Mouse (Mus musculus) ovary, postnatal 10 days (tissue): ENCODE results near the gene Agmo.

ENCODE experiments used
- DNase-seq: peaks from one replicate; pipeline ENCODE4 v3.0.0; 2022; ENCODE audit warnings: low spot score

Agmo gene

GRCm38 (mm10) chr12:37241566-37242021 lies at the start of gene Agmo:
Agmo (plus strand) TSS chr12:37241641.
- no peak for DNase-seq

- no peak for DNase-seq
Measured at GRCm38 (mm10) chr12:37231119-37231518, 10.3 kb upstream of the Agmo start.

- DNase-seq = no peak
Measured at GRCm38 (mm10) chr12:37240975-37241565, 371 bp upstream of the Agmo start.

- no peak for DNase-seq
Measured at GRCm38 (mm10) chr12:37242484-37242883, 1.0 kb downstream of the Agmo start.

- no peak for DNase-seq
Measured at GRCm38 (mm10) chr12:37244876-37245275, 3.4 kb downstream of the Agmo start.

- no peak for DNase-seq
Measured at GRCm38 (mm10) chr12:37251688-37252087, 10.2 kb downstream of the Agmo start.

- no peak for DNase-seq
Measured at GRCm38 (mm10) chr12:37257099-37257498, 15.7 kb downstream of the Agmo start.

GRCm38 (mm10) chr12:37259771-37260528 lies 18.5 kb downstream of the Agmo start:
- no peak for DNase-seq

- no peak for DNase-seq
Measured at GRCm38 (mm10) chr12:37263685-37264084, 22.2 kb downstream of the Agmo start.

- DNase-seq = no peak
Measured at GRCm38 (mm10) chr12:37268636-37269152, 27.3 kb downstream of the Agmo start.

GRCm38 (mm10) chr12:37272660-37273059 lies 31.2 kb downstream of the Agmo start:
- DNase-seq = no peak

GRCm38 (mm10) chr12:37273964-37274657 lies 32.7 kb downstream of the Agmo start:
- no peak for DNase-seq

- no peak for DNase-seq
Measured at GRCm38 (mm10) chr12:37274658-37275019, 33.2 kb downstream of the Agmo start.

GRCm38 (mm10) chr12:37306956-37307466 lies 65.6 kb downstream of the Agmo start:
- no peak for DNase-seq

- DNase-seq = no peak
Measured at GRCm38 (mm10) chr12:37310786-37311185, 69.3 kb downstream of the Agmo start.

GRCm38 (mm10) chr12:37322860-37323259 lies 81.4 kb downstream of the Agmo start:
- no peak for DNase-seq

GRCm38 (mm10) chr12:37334987-37335386 lies 93.5 kb downstream of the Agmo start:
- no peak for DNase-seq

- no peak for DNase-seq
Measured at GRCm38 (mm10) chr12:37344225-37344624, 102.8 kb downstream of the Agmo start.

- DNase-seq = no peak
Measured at GRCm38 (mm10) chr12:37345696-37346095, 104.3 kb downstream of the Agmo start.

GRCm38 (mm10) chr12:37392316-37392715 lies 150.9 kb downstream of the Agmo start:
- DNase-seq = no peak

- no peak for DNase-seq
Measured at GRCm38 (mm10) chr12:37402541-37402940, 161.1 kb downstream of the Agmo start.

- DNase-seq = no peak
Measured at GRCm38 (mm10) chr12:37426350-37426749, 184.9 kb downstream of the Agmo start.

- no peak for DNase-seq
Measured at GRCm38 (mm10) chr12:37426750-37427149, 185.3 kb downstream of the Agmo start.
